Mouse (Mus musculus) gastrocnemius, postnatal 10 days (tissue): ENCODE measurements around the gene Tep1. TPM values are rescaled to one million over a fixed set of nuclear protein-coding genes. Genes with fewer than 3 reads are reported as not detected.

Experiments
- DNase-seq: peaks from one replicate; pipeline ENCODE4 v3.0.0; 2021; ENCODE audit warnings: mixed read lengths
- total RNA-seq, 2 experiments: library from RNA; stranded (reverse); gene quantifications; 2 replicates each; pipeline ENCODE4 v1.2.3; 2021

Gene Tep1
- total RNA-seq, 2 experiments from 2014 or later: 9.6 to 11.1 TPM

- DNase-seq: no peak
Observed at GRCm38 (mm10) chr14:50795261-50795935, 75.0 kb downstream of the Tep1 start.

- DNase-seq: no peak
Observed at GRCm38 (mm10) chr14:50788157-50788556, 82.2 kb downstream of the Tep1 start.

GRCm38 (mm10) chr14:50785251-50785637 is 85.1 kb downstream of the Tep1 start, which contains the start of gene Ttc5:
TSS of gene Ttc5 (minus strand) at chr14:50785519.
- DNase-seq: peak; percentile 86

GRCm38 (mm10) chr14:50784391-50785250 is 85.7 kb downstream of the Tep1 start:
- no peak for DNase-seq

- no peak for DNase-seq
Observed at GRCm38 (mm10) chr14:50782166-50782565, 88.2 kb downstream of the Tep1 start.

Other genes with a start within 250 kb of the Tep1 start
- not detected for gene Olfr745, start 231.2 kb downstream of the Tep1 start, total RNA-seq
- gene Olfr746, start 223.5 kb downstream of the Tep1 start, total RNA-seq: not detected
- not detected for gene Olfr747, start 177.4 kb downstream of the Tep1 start, total RNA-seq
- not detected for gene Olfr748, start 163.2 kb downstream of the Tep1 start, total RNA-seq
- gene Olfr749, start 125.5 kb downstream of the Tep1 start, total RNA-seq: not detected
- 10 to 100 TPM; 16.3 to 20.2 TPM for gene Ttc5, start 85.0 kb downstream of the Tep1 start, total RNA-seq
- not detected for gene Ccnb1ip1, start 62.8 kb downstream of the Tep1 start, total RNA-seq
- 10 to 100 TPM; 14.0 to 20.2 TPM for gene Parp2, start 62.7 kb downstream of the Tep1 start, total RNA-seq
- gene Klhl33, start 26.9 kb upstream of the Tep1 start, total RNA-seq: 100 to 1,000 TPM in 1 of 2 experiments, 10 to 100 TPM in 1; 50.4 to 106 TPM
- 10 to 100 TPM; 45.2 to 48.4 TPM for gene Osgep, start 54.3 kb upstream of the Tep1 start, total RNA-seq
- gene Apex1, start 54.4 kb upstream of the Tep1 start, total RNA-seq: 10 to 100 TPM; 42.7 to 46.1 TPM
- 10 to 100 TPM; 16.4 to 20.3 TPM for gene Pip4p1, start 60.3 kb upstream of the Tep1 start, total RNA-seq
- 1 to 10 TPM; 6.1 to 7.8 TPM for gene Pnp, start 60.5 kb upstream of the Tep1 start, total RNA-seq
- gene Gm49342, start 74.0 kb upstream of the Tep1 start, total RNA-seq: 1 to 10 TPM; 5.8 to 6.7 TPM
- gene Pnp2, start 85.4 kb upstream of the Tep1 start, total RNA-seq: under 1 TPM; 0.52 to 0.56 TPM
- under 1 TPM in 1 of 2 experiments, not detected in 1; 0.23 TPM for gene Rnase10, start 137.2 kb upstream of the Tep1 start, total RNA-seq
- gene Rnase9, start 171.3 kb upstream of the Tep1 start, total RNA-seq: not detected
- gene Rnase11, start 179.6 kb upstream of the Tep1 start, total RNA-seq: not detected
- not detected for gene Rnase12, start 187.1 kb upstream of the Tep1 start, total RNA-seq
- gene Olfr750, start 203.9 kb upstream of the Tep1 start, total RNA-seq: not detected
- 10 to 100 TPM; 46.6 to 51.4 TPM for gene Rnase4, start 220.5 kb upstream of the Tep1 start, total RNA-seq
- gene Ang, start 220.6 kb upstream of the Tep1 start, total RNA-seq: 1 to 10 TPM; 3.3 to 4.6 TPM
- gene Eddm3b, start 243.9 kb upstream of the Tep1 start, total RNA-seq: not detected